Mouse (Mus musculus): ENCODE measurements around the gene Naip6.
"Not testable (repeated sequence)": the region's sequence is repeated elsewhere in the genome, so short reads cannot be mapped to it uniquely, and the experiment has no call there.

DNA sequence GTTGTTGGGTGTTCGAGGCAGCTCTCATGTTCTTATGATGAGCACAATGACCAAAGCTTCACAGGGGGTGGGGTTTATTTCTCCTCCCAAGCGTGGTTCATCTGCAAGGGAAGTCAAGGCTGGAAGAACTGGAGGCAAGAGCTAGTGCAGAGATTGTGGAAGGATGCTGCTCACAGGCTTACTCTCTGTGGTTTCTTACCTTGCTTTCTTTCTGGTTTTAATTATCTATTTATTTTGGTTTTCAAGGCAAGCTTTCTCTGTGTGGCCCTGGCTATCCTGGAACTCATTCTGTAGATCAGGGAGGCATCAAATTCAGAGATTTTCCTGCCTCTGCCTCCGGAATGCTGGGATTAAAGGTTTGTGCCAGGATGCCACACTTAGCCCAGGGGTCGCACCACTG is 71.3 kb downstream of the Naip6 start, which contains the start of gene Naip5:
- not testable (repeated sequence) for TF ChIP-seq CTCF, EP300 (IDR thresholded peaks at IDR 0.05; ENCODE audit: low read depth)

Data from liver, embryonic 14.5 days (tissue).